Mouse (Mus musculus) kidney, adult 2 months (tissue): ENCODE measurements around the gene Trim14.

Experiments
- CTCF ChIP-seq: fragments of 200-500 bp; conservative IDR thresholded peaks from 2 replicates; pipeline ENCODE4 v1.5.1; 2011; ENCODE audit warnings: low read depth, mild to moderate bottlenecking, control low read depth, low read length, moderate library complexity, mixed read lengths; ENCODE audit not compliant: insufficient read depth, insufficient read length
- POLR2A ChIP-seq: fragments of 200-500 bp; IDR thresholded peaks from one replicate; pipeline ENCODE4 v1.6.1; 2011; ENCODE audit warnings: low read depth, low read length, control low read depth

GRCm38 (mm10) chr4:46454097-46454864, 81.7 kb downstream of the Trim14 start:
- no peak for TF ChIP-seq CTCF
- no peak for TF ChIP-seq POLR2A
